Mouse (Mus musculus): ENCODE measurements around the gene Mdn1. TPM values are rescaled to one million over a fixed set of nuclear protein-coding genes. Genes with fewer than 3 reads are reported as not detected.

The Mdn1 gene
- total RNA-seq (2021): 10 to 100 TPM; 29.3 to 30.0 TPM
- long read RNA-seq, partial matches to known transcripts: 2 of 5 reads
- long read RNA-seq, other reads (novel, unspliced or antisense): 3 of 5 reads

GRCm38 (mm10) chr4:32656918-32657662, at the start of gene Mdn1:
Gene Mdn1, plus strand, starts transcription at chr4:32657119.
- DNase-seq (ENCODE audit: low spot score in 2 of 2): peak; percentile 95 to 99

GRCm38 (mm10) chr4:32615034-32615881, 41.7 kb upstream of the Mdn1 start, which contains the start of gene Casp8ap2:
Gene Casp8ap2, plus strand, starts transcription at chr4:32615451.
- DNase-seq (ENCODE audit: low spot score in 2 of 2): peak; percentile 99 to 100

GRCm38 (mm10) chr4:32621637-32622036, 35.3 kb upstream of the Mdn1 start:
- no peak for DNase-seq (ENCODE audit: low spot score in 2 of 2)

- no peak for DNase-seq (ENCODE audit: low spot score in 2 of 2)
These were observed 5.2 kb upstream of the Mdn1 start for GRCm38 (mm10) chr4:32651669-32652068.

GRCm38 (mm10) chr4:32656146-32656904, 594 bp upstream of the Mdn1 start:
- no peak for DNase-seq (ENCODE audit: low spot score in 2 of 2)

- DNase-seq (ENCODE audit: low spot score in 2 of 2): no peak
These were observed 8.9 kb downstream of the Mdn1 start for GRCm38 (mm10) chr4:32665843-32666242.

- no peak for DNase-seq (ENCODE audit: low spot score in 2 of 2)
These were observed 11.4 kb downstream of the Mdn1 start for GRCm38 (mm10) chr4:32668291-32668690.

- DNase-seq (ENCODE audit: low spot score in 2 of 2): no peak
These were observed 12.9 kb downstream of the Mdn1 start for GRCm38 (mm10) chr4:32669825-32670224.

- DNase-seq (ENCODE audit: low spot score in 2 of 2): no peak
These were observed 17.1 kb downstream of the Mdn1 start for GRCm38 (mm10) chr4:32674025-32674424.

- DNase-seq (ENCODE audit: low spot score in 2 of 2): no peak
These were observed 20.6 kb downstream of the Mdn1 start for GRCm38 (mm10) chr4:32677471-32677870.

- DNase-seq (ENCODE audit: low spot score in 2 of 2): no peak
These were observed 23.9 kb downstream of the Mdn1 start for GRCm38 (mm10) chr4:32680843-32681242.

GRCm38 (mm10) chr4:32682471-32682870, 25.6 kb downstream of the Mdn1 start:
- no peak for DNase-seq (ENCODE audit: low spot score in 2 of 2)

GRCm38 (mm10) chr4:32683061-32683582, 26.2 kb downstream of the Mdn1 start:
- DNase-seq (ENCODE audit: low spot score in 2 of 2): no peak

GRCm38 (mm10) chr4:32717733-32718132, 60.8 kb downstream of the Mdn1 start:
- no peak for DNase-seq (ENCODE audit: low spot score in 2 of 2)

GRCm38 (mm10) chr4:32745394-32745793, 88.5 kb downstream of the Mdn1 start:
- peak in 1 of 2 experiments; percentile 22 for DNase-seq (ENCODE audit: low spot score in 2 of 2)

- no peak for DNase-seq (ENCODE audit: low spot score in 2 of 2)
These were observed 91.5 kb downstream of the Mdn1 start for GRCm38 (mm10) chr4:32748396-32748795.

GRCm38 (mm10) chr4:32750711-32751110, 93.8 kb downstream of the Mdn1 start:
- DNase-seq (ENCODE audit: low spot score in 2 of 2): peak; percentile 34 to 74

- peak in 1 of 2 experiments; percentile 7 for DNase-seq (ENCODE audit: low spot score in 2 of 2)
These were observed 100.5 kb downstream of the Mdn1 start for GRCm38 (mm10) chr4:32757430-32757829.

GRCm38 (mm10) chr4:32767471-32767870, 110.6 kb downstream of the Mdn1 start:
- DNase-seq (ENCODE audit: low spot score in 2 of 2): no peak

- no peak for DNase-seq (ENCODE audit: low spot score in 2 of 2)
These were observed 111.1 kb downstream of the Mdn1 start for GRCm38 (mm10) chr4:32768046-32768445.

GRCm38 (mm10) chr4:32770284-32770810, 113.4 kb downstream of the Mdn1 start:
- DNase-seq (ENCODE audit: low spot score in 2 of 2): no peak
